Mouse (Mus musculus): ENCODE results near the gene Mgat4c. TPM values are rescaled to one million over a fixed set of nuclear protein-coding genes. Genes with fewer than 3 reads are reported as not detected.
A peak's percentile ranks its signal among the peaks of the same experiment; 100 is the strongest.

Mgat4c gene
- 50.3 and 64.1 TPM in 2 replicates for total RNA-seq (2014; rRNA removed)
- 64.9 and 81.8 TPM in 2 replicates for polyA plus RNA-seq (2015; fragmentation: Nextera tagmentation; extraction: Ambion mirVana)

GRCm38 (mm10) chr10:101681437-101681912, at the start of gene Mgat4c:
Gene Mgat4c, plus strand, starts transcription at chr10:101681487.
- Histone ChIP-seq H3K4me2 (ENCODE audit: low read depth, low read length, poor library complexity, severe bottlenecking) (peak within 1 kb of the TSS; percentile 28), H3K4me3 (ENCODE audit: low read depth, low read length) (peak within 1 kb of the TSS; percentile 40), H3K4me1 (ENCODE audit: insufficient read depth, low read length) (no peaks in the 10 kb centered on the region), H3K36me3 (ENCODE audit: insufficient read depth, low read length) (no peaks in the 10 kb centered on the region), H3K27ac (ENCODE audit: low read depth, low read length) (peak within 1 kb of the TSS; percentile 65), H3K9me3 (ENCODE audit: low read length) (no peaks in the 10 kb centered on the region), H3K27me3 (ENCODE audit: insufficient read depth, low read length) (no peaks in the 10 kb centered on the region), H3K9ac (replicated peaks; ENCODE audit: low read length, poor library complexity, severe bottlenecking) (peak within 1 kb of the TSS; percentile 63)
- ATAC-seq (ENCODE audit: low FRiP score) (peak; percentile 54; the same call in 1 of the 2 replicates), DNase-seq (ENCODE audit: low spot score) (peak; percentile 78)
- 21% methylated on average over 6 of the region's 6 CpGs for WGBS
- TF ChIP-seq CTCF (IDR thresholded peaks at IDR 0.05): peak; percentile 69

- no peak overlapping the region for H3K9ac ChIP-seq (replicated peaks; ENCODE audit: low read length, poor library complexity, severe bottlenecking)
- H3K9me3 ChIP-seq (ENCODE audit: low read length): no peaks in the 10 kb centered on the region
- H3K27ac ChIP-seq (ENCODE audit: low read depth, low read length): no peak overlapping the region
- H3K4me2 ChIP-seq (ENCODE audit: low read depth, low read length, poor library complexity, severe bottlenecking): no peak overlapping the region
- TF ChIP-seq CTCF (IDR thresholded peaks at IDR 0.05): no peak
- H3K4me3 ChIP-seq (ENCODE audit: low read depth, low read length): no peak overlapping the region
- ATAC-seq (ENCODE audit: low FRiP score): no peak
- no peaks in the 10 kb centered on the region for H3K27me3 ChIP-seq (ENCODE audit: insufficient read depth, low read length)
- no peaks in the 10 kb centered on the region for H3K36me3 ChIP-seq (ENCODE audit: insufficient read depth, low read length)
- 85% methylated on average over 6 of the region's 6 CpGs for WGBS
- DNase-seq (ENCODE audit: low spot score): no peak
- H3K4me1 ChIP-seq (ENCODE audit: insufficient read depth, low read length): no peaks in the 10 kb centered on the region
Observed at GRCm38 (mm10) chr10:101635266-101635665, 46.0 kb upstream of the Mgat4c start.

GRCm38 (mm10) chr10:101641048-101641447, 40.2 kb upstream of the Mgat4c start:
- no peak overlapping the region for H3K9ac ChIP-seq (replicated peaks; ENCODE audit: low read length, poor library complexity, severe bottlenecking)
- no peak overlapping the region for H3K4me2 ChIP-seq (ENCODE audit: low read depth, low read length, poor library complexity, severe bottlenecking)
- H3K27me3 ChIP-seq (ENCODE audit: insufficient read depth, low read length): no peaks in the 10 kb centered on the region
- no peak for ATAC-seq (ENCODE audit: low FRiP score)
- no peak overlapping the region for H3K4me3 ChIP-seq (ENCODE audit: low read depth, low read length)
- no peaks in the 10 kb centered on the region for H3K9me3 ChIP-seq (ENCODE audit: low read length)
- WGBS: 77% methylated on average over 2 of the region's 2 CpGs
- H3K36me3 ChIP-seq (ENCODE audit: insufficient read depth, low read length): no peaks in the 10 kb centered on the region
- DNase-seq (ENCODE audit: low spot score): no peak
- no peaks in the 10 kb centered on the region for H3K4me1 ChIP-seq (ENCODE audit: insufficient read depth, low read length)
- TF ChIP-seq CTCF (IDR thresholded peaks at IDR 0.05): no peak
- no peak overlapping the region for H3K27ac ChIP-seq (ENCODE audit: low read depth, low read length)

- Histone ChIP-seq H3K27ac (ENCODE audit: low read depth, low read length) (peak overlapping the region; percentile 65), H3K4me1 (ENCODE audit: insufficient read depth, low read length) (no peaks in the 10 kb centered on the region), H3K36me3 (ENCODE audit: insufficient read depth, low read length) (no peaks in the 10 kb centered on the region), H3K27me3 (ENCODE audit: insufficient read depth, low read length) (no peaks in the 10 kb centered on the region), H3K4me2 (ENCODE audit: low read depth, low read length, poor library complexity, severe bottlenecking) (peak overlapping the region; percentile 28), H3K9ac (replicated peaks; ENCODE audit: low read length, poor library complexity, severe bottlenecking) (peak overlapping the region; percentile 63), H3K4me3 (ENCODE audit: low read depth, low read length) (peak overlapping the region; percentile 40), H3K9me3 (ENCODE audit: low read length) (no peaks in the 10 kb centered on the region)
- 30% methylated on average over 5 of the region's 5 CpGs for WGBS
- ATAC-seq (ENCODE audit: low FRiP score) (no peak), DNase-seq (ENCODE audit: low spot score) (peak; percentile 1)
- no peak for TF ChIP-seq CTCF (IDR thresholded peaks at IDR 0.05)
Observed at GRCm38 (mm10) chr10:101681914-101682313, 627 bp downstream of the Mgat4c start.

GRCm38 (mm10) chr10:101761828-101762227, 80.5 kb downstream of the Mgat4c start:
- DNase-seq (ENCODE audit: low spot score) (no peak), ATAC-seq (ENCODE audit: low FRiP score) (no peak)
- WGBS: 86% methylated on average over 3 of the region's 3 CpGs
- Histone ChIP-seq H3K4me3 (ENCODE audit: low read depth, low read length) (no peak overlapping the region), H3K27me3 (ENCODE audit: insufficient read depth, low read length) (no peaks in the 10 kb centered on the region), H3K27ac (ENCODE audit: low read depth, low read length) (no peak overlapping the region), H3K4me1 (ENCODE audit: insufficient read depth, low read length) (no peaks in the 10 kb centered on the region), H3K4me2 (ENCODE audit: low read depth, low read length, poor library complexity, severe bottlenecking) (no peak overlapping the region), H3K36me3 (ENCODE audit: insufficient read depth, low read length) (no peaks in the 10 kb centered on the region), H3K9me3 (ENCODE audit: low read length) (no peaks in the 10 kb centered on the region), H3K9ac (replicated peaks; ENCODE audit: low read length, poor library complexity, severe bottlenecking) (no peak overlapping the region)
- no peak for TF ChIP-seq CTCF (IDR thresholded peaks at IDR 0.05)

GRCm38 (mm10) chr10:101770688-101771087, 89.4 kb downstream of the Mgat4c start:
- H3K4me2 ChIP-seq (ENCODE audit: low read depth, low read length, poor library complexity, severe bottlenecking): no peak overlapping the region
- 80% methylated on average over 1 of the region's 1 CpGs for WGBS
- TF ChIP-seq CTCF (IDR thresholded peaks at IDR 0.05): no peak

More at GRCm38 (mm10) chr10:101770688-101771087, 89.4 kb downstream of the Mgat4c start:
- Histone ChIP-seq H3K27ac (ENCODE audit: low read depth, low read length) (no peak overlapping the region), H3K27me3 (ENCODE audit: insufficient read depth, low read length) (no peaks in the 10 kb centered on the region), H3K36me3 (ENCODE audit: insufficient read depth, low read length) (no peaks in the 10 kb centered on the region), H3K4me1 (ENCODE audit: insufficient read depth, low read length) (no peaks in the 10 kb centered on the region), H3K9ac (replicated peaks; ENCODE audit: low read length, poor library complexity, severe bottlenecking) (no peak overlapping the region), H3K9me3 (ENCODE audit: low read length) (no peaks in the 10 kb centered on the region), H3K4me3 (ENCODE audit: low read depth, low read length) (no peak overlapping the region)
- DNase-seq (ENCODE audit: low spot score): no peak
- ATAC-seq (ENCODE audit: low FRiP score): no peak
